Mouse (Mus musculus) lung, postnatal 0 days (tissue): ENCODE measurements at regions not wholly inside any gene's neighbourhood (a gene's known extent, or its start where the extent isn't known, plus 50 kb on each side); places are given as distances from the start of the nearest gene placed in this dataset.

Experiments used
- CTCF ChIP-seq: IDR thresholded peaks from 2 replicates; pipeline ENCODE4 v1.5.1; 2016; ENCODE audit warnings: antibody characterized with exemption, mild to moderate bottlenecking
- EP300 ChIP-seq: IDR thresholded peaks from 2 replicates; pipeline ENCODE4 v1.6.1; 2016; ENCODE audit warnings: antibody characterized with exemption, mild to moderate bottlenecking, control low read depth

GRCm38 (mm10) chr15:62195440-62195839, 1272.6 kb upstream of the A1bg start:
- no peak for TF ChIP-seq EP300
- no peak for TF ChIP-seq CTCF
